Mouse (Mus musculus) lung, postnatal 0 days (tissue): ENCODE data around the gene Slc9c1. TPM values are rescaled to one million over a fixed set of nuclear protein-coding genes. Genes with fewer than 3 reads are reported as not detected.
"Not testable (repeated sequence)": the region's sequence is repeated elsewhere in the genome, so short reads cannot be mapped to it uniquely, and the experiment has no call there.

ENCODE experiments used
- ATAC-seq: fragments of 200-750 bp; cut with Nextera tagmentation; 2 replicates; pipeline ENCODE4 v1.8.0; 2017; ENCODE audit warnings: moderate library complexity
- DNase-seq: peaks from one replicate; pipeline ENCODE4 v3.0.0-alpha.2; 2016; ENCODE audit warnings: low spot score
- H3K27ac ChIP-seq: fragments of 300-500 bp; sonication (generic); 2 replicates; pipeline ENCODE4 v1.5.1; 2014; ENCODE audit warnings: antibody characterized with exemption, mild to moderate bottlenecking, low read length, mixed read lengths
- H3K27me3 ChIP-seq: fragments of 300-500 bp; sonication (generic); replicated peaks from 2 replicates; pipeline ENCODE4 v1.6.1; 2014; ENCODE audit warnings: low read length, mixed read lengths; ENCODE audit not compliant: insufficient read depth
- H3K36me3 ChIP-seq: fragments of 300-500 bp; sonication (generic); 2 replicates; pipeline ENCODE4 v1.6.1; 2014; ENCODE audit warnings: low read length, mixed read lengths; ENCODE audit not compliant: insufficient read depth
- H3K4me1 ChIP-seq: fragments of 300-500 bp; sonication (generic); 2 replicates; pipeline ENCODE4 v1.6.1; 2014; ENCODE audit warnings: antibody characterized with exemption, low read depth, low read length, mixed read lengths; ENCODE audit not compliant: insufficient read depth
- H3K4me2 ChIP-seq: fragments of 300-500 bp; sonication (generic); replicated peaks from 2 replicates; pipeline ENCODE4 v1.6.1; 2014; ENCODE audit warnings: low read depth, mild to moderate bottlenecking, low read length, moderate library complexity, mixed read lengths
- H3K4me3 ChIP-seq: fragments of 300-500 bp; sonication (generic); 2 replicates; pipeline ENCODE4 v1.5.1; 2014; ENCODE audit warnings: low read depth, low read length
- H3K9ac ChIP-seq: fragments of 300-500 bp; sonication (generic); replicated peaks from 2 replicates; pipeline ENCODE4 v1.6.1; 2014; ENCODE audit warnings: low read depth, mild to moderate bottlenecking
- H3K9me3 ChIP-seq: fragments of 300-500 bp; sonication (generic); 2 replicates; pipeline ENCODE4 v1.6.1; 2016; ENCODE audit warnings: low read length, mixed read lengths
- CTCF ChIP-seq: IDR thresholded peaks from 2 replicates; pipeline ENCODE4 v1.5.1; 2016; ENCODE audit warnings: antibody characterized with exemption, mild to moderate bottlenecking
- EP300 ChIP-seq: IDR thresholded peaks from 2 replicates; pipeline ENCODE4 v1.6.1; 2016; ENCODE audit warnings: antibody characterized with exemption, mild to moderate bottlenecking, control low read depth
- WGBS: fragments of 180-500 bp; shearing (Covaris S2); extraction: QIAGEN DNeasy Blood & Tissue Kit; methylation state at CpG from one replicate; pipeline ENCODE4 v1.1.7; 2014; 5-methylcytosine and 5-hydroxymethylcytosine counted together
- polyA plus RNA-seq: library from polyadenylated mRNA; unstranded; fragments of >200 nt; fragmentation: Nextera tagmentation; extraction: Ambion mirVana; gene quantifications from 2 replicates; pipeline ENCODE4 v1.2.1, GENCODE M21; 2015

Slc9c1 gene
- polyA plus RNA-seq: not detected in 2 replicates

GRCm38 (mm10) chr16:45535009-45535408 is at the start of gene Slc9c1:
Gene Slc9c1 (plus strand): TSS chr16:45535309.
- H3K4me2 ChIP-seq: no peak within 1 kb of the TSS
- WGBS: 87% methylated on average over 5 of the region's 5 CpGs
- no peak within 1 kb of the TSS for H3K4me3 ChIP-seq
- H3K9ac ChIP-seq: no peak within 1 kb of the TSS
- TF ChIP-seq EP300: no peak
- TF ChIP-seq CTCF: no peak
- H3K4me1 ChIP-seq: no peaks in the 10 kb centered on the region
- H3K9me3 ChIP-seq: no peaks in the 10 kb centered on the region
- no peak for DNase-seq
- no peak for ATAC-seq
- H3K36me3 ChIP-seq: no peaks in the 10 kb centered on the region
- no peak within 1 kb of the TSS for H3K27ac ChIP-seq
- H3K27me3 ChIP-seq: no peaks in the 10 kb centered on the region

GRCm38 (mm10) chr16:45492927-45493326 is 42.2 kb upstream of the Slc9c1 start, which contains the start of gene Gm609:
Gene Gm609 (minus strand): TSS chr16:45492969.
- H3K27me3 ChIP-seq: no peaks in the 10 kb centered on the region
- no peak within 1 kb of the TSS for H3K4me2 ChIP-seq
- no peak within 1 kb of the TSS for H3K9ac ChIP-seq
- 56% methylated on average over 5 of the region's 5 CpGs for WGBS
- no peak within 1 kb of the TSS for H3K4me3 ChIP-seq
- no peak within 1 kb of the TSS for H3K27ac ChIP-seq
- H3K9me3 ChIP-seq: no peaks in the 10 kb centered on the region
- TF ChIP-seq CTCF: no peak
- TF ChIP-seq EP300: no peak
- H3K36me3 ChIP-seq: no peaks in the 10 kb centered on the region
- DNase-seq (no peak), ATAC-seq (no peak)
- H3K4me1 ChIP-seq: no peaks in the 10 kb centered on the region

GRCm38 (mm10) chr16:45495326-45495725 is 39.8 kb upstream of the Slc9c1 start:
- H3K27me3 ChIP-seq: no peaks in the 10 kb centered on the region
- H3K9ac ChIP-seq: no peak overlapping the region
- ATAC-seq (no peak), DNase-seq (no peak)
- no peaks in the 10 kb centered on the region for H3K9me3 ChIP-seq
- H3K36me3 ChIP-seq: no peaks in the 10 kb centered on the region
- H3K4me2 ChIP-seq: no peak overlapping the region
- 50% methylated on average over 1 of the region's 1 CpGs for WGBS
- no peak overlapping the region for H3K4me3 ChIP-seq
- no peak overlapping the region for H3K27ac ChIP-seq
- no peaks in the 10 kb centered on the region for H3K4me1 ChIP-seq
- TF ChIP-seq EP300 (no peak), CTCF (no peak)

GRCm38 (mm10) chr16:45525551-45525950 is 9.6 kb upstream of the Slc9c1 start:
- Histone ChIP-seq H3K4me3 (no peak overlapping the region), H3K9ac (no peak overlapping the region), H3K9me3 (no peaks in the 10 kb centered on the region), H3K4me2 (no peak overlapping the region), H3K27me3 (no peaks in the 10 kb centered on the region), H3K27ac (no peak overlapping the region), H3K4me1 (no peaks in the 10 kb centered on the region), H3K36me3 (no peaks in the 10 kb centered on the region)
- WGBS: 80% methylated on average over 5 of the region's 5 CpGs
- ATAC-seq (no peak), DNase-seq (no peak)
- no peak for TF ChIP-seq CTCF

GRCm38 (mm10) chr16:45531950-45532349 is 3.2 kb upstream of the Slc9c1 start, which contains the start of gene Gm17783:
Gene Gm17783 (minus strand): TSS chr16:45532050.
- DNase-seq (no peak), ATAC-seq (no peak)
- no peaks in the 10 kb centered on the region for H3K9me3 ChIP-seq
- H3K27me3 ChIP-seq: no peaks in the 10 kb centered on the region
- H3K4me3 ChIP-seq: no peak within 1 kb of the TSS
- no peak within 1 kb of the TSS for H3K9ac ChIP-seq
- WGBS: 66% methylated on average over 4 of the region's 4 CpGs
- H3K4me2 ChIP-seq: no peak within 1 kb of the TSS
- TF ChIP-seq EP300 (no peak), CTCF (no peak)
- H3K36me3 ChIP-seq: no peaks in the 10 kb centered on the region
- no peak within 1 kb of the TSS for H3K27ac ChIP-seq
- no peaks in the 10 kb centered on the region for H3K4me1 ChIP-seq

- not testable (repeated sequence) for H3K4me2 ChIP-seq, H3K9me3 ChIP-seq, H3K9ac ChIP-seq, ATAC-seq, DNase-seq, H3K36me3 ChIP-seq, H3K27me3 ChIP-seq, H3K4me3 ChIP-seq, H3K27ac ChIP-seq, H3K4me1 ChIP-seq
- 32% methylated on average over 1 of the region's 1 CpGs for WGBS
Measured at GRCm38 (mm10) chr16:45538342-45538741, 3.2 kb downstream of the Slc9c1 start.

GRCm38 (mm10) chr16:45542108-45542507 is 7.0 kb downstream of the Slc9c1 start:
- Histone ChIP-seq H3K4me3 (no peak overlapping the region), H3K4me2 (no peak overlapping the region), H3K27me3 (no peaks in the 10 kb centered on the region), H3K36me3 (no peaks in the 10 kb centered on the region), H3K27ac (no peak overlapping the region), H3K9ac (no peak overlapping the region), H3K4me1 (no peaks in the 10 kb centered on the region), H3K9me3 (no peaks in the 10 kb centered on the region)
- ATAC-seq: no peak
- DNase-seq: no peak
- TF ChIP-seq CTCF (no peak), EP300 (no peak)
